Mouse (Mus musculus): ENCODE measurements at regions not wholly inside any gene's neighbourhood (a gene's known extent, or its start where the extent isn't known, plus 50 kb on each side); places are given as distances from the start of the nearest gene placed in this dataset.
"Not testable (repeated sequence)": the region's sequence is repeated elsewhere in the genome, so short reads cannot be mapped to it uniquely, and the experiment has no call there.

DNA sequence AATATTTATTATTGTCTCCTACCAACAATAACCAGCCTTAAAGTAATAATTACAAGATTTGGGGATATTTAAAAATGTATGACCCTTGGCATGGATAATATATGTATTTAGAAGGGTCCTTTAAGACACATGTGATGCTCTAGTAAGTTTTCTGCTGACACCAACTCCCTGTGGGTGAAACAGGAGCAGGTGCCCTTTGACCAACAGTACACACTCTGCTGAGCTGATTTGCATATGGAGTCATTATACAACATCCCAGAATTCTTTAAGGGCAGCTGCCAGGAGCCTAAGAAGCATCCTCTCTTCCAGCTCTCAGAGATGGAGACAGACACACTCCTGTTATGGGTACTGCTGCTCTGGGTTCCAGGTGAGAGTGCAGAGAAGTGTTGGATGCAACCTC is 274.1 kb downstream of the Rpia start:
- no peak for DNase-seq (ENCODE audit: low spot score in 2 of 2)

DNA sequence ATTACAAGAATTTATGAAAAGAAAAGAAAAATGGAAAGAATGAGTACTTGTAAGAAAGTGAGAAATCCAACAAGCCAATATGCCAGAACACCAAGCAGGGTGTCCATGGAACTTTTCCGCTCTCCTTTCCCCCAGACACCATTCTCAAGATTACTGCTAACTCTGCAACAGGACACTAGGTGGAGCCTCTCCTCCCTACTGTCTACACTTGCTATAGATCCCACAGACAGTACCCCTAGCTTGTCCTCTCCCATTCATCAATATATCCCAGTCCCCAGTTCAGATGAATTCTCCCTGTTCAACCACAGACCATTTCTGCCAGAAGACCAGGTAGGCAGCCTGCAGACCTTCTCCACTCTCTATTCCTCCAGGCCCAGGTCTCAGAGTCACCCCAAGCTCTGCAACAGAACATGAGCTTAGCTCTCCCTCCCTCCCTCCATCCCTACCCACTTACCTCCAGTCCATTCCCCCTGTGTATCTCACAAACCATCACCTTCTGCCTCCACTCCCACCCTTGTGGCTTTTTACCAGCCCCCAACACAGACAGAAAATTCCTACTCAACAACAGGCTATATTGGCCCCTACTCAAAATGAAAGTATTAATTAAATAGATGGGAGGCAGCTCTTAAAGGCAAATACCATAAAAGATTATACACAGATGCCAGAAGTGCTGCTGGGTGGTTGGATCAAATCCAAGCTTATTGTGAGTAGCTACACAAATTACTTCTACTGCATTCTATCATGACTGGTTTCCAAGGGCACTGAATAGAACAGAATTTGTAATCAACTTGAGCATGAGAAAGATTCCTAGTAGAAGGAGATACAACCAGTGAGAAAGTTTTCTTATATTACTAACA is 323.2 kb downstream of the Rpia start:
- peak in 1 of 2 experiments; percentile 2 for DNase-seq (ENCODE audit: low spot score in 2 of 2)

DNA sequence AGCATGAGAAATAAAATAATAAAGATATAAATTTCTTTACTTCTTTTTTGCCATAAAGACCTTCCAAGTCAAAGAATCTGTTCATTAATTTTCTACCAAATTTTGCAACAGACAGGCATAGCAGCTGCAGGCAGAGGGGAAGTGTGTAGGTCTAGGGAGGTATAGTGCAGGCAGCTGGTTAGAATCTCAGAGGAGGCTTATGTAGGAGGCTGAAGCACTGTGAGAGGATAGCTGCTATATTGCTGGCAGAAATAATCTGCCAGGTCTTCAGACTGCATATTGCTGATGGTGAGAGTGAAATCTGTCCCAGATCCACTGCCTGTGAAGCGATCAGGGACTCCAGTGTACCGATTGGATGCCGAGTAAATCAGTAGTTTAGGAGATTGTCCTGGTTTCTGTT is 334.8 kb downstream of the Rpia start:
- no peak for DNase-seq (ENCODE audit: low spot score in 2 of 2)

DNA sequence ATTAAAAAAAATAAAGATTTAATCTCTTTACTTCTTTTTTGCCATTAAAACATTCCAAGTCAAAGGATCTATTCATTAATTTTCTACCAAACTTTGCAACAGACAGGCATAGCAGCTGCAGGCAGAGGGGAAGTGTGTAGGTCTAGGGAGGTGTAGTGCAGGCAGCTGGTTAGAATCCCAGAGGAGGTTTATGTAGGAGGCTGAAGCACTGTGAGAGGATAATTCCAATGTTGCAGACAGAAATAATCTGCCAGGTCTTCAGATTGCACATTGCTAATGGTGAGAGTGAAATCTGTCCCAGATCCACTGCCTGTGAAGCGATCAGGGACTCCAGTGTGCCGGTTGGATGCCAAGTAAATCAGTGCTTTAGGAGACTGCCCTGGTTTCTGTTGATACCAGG is 357.3 kb downstream of the Rpia start:
- not testable (repeated sequence) for DNase-seq (ENCODE audit: low spot score in 2 of 2)

DNA sequence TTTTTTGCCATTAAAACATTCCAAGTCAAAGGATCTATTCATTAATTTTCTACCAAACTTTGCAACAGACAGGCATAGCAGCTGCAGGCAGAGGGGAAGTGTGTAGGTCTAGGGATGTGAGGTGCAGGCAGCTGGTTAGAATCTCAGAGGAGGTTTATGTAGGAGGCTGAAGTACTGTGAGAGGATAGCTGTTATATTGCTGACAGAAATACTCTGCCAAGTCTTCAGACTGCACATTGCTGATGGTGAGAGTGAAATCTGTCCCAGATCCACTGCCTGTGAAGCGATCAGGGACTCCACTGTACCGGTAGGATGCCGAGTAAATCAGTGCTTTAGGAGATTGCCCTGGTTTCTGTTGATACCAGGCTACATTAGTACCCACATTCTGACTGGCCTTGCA is 385.7 kb downstream of the Rpia start:
- not testable (repeated sequence) for DNase-seq (ENCODE audit: low spot score in 2 of 2)

DNA sequence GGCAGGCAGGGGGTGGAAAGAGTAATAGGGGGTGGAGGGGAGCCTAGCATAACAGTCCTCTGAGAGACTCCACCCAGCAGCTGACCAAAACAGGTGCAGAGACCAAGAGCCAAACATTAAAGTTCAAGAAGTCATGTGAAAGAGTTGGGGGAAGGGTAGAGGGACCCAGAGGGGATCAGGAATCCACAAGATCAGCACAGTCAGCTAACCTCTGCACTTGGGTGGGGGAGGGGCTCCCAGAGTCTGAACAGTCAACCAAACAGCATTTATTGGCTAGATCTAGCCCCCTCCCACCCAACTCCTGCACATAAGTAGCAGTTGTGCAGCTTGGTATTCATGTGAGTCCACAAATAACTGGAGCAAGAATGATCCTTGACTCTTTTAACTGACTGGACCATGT is 402.2 kb downstream of the Rpia start:
- not testable (repeated sequence) for DNase-seq (ENCODE audit: low spot score in 2 of 2)

DNA sequence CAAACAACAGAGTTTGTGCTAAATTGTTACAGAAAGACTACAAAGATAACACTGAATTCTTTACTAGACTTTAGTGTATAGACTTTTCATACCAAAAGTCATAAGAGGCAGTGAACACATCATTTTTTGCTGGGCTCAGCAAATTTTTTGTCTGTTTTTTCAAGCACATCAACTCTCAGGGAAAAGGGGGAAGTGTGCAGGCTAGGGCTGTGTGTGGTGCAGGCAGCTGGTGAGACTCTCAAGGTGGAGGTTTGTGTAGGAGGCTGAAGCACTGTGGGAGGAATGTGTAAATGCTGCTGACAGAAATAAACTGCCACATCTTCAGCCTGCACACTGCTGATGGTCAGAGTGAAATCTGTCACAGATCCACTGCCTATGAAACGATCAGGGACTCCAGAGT is 405.6 kb downstream of the Rpia start:
- DNase-seq (ENCODE audit: low spot score in 2 of 2): not testable (repeated sequence)

DNA sequence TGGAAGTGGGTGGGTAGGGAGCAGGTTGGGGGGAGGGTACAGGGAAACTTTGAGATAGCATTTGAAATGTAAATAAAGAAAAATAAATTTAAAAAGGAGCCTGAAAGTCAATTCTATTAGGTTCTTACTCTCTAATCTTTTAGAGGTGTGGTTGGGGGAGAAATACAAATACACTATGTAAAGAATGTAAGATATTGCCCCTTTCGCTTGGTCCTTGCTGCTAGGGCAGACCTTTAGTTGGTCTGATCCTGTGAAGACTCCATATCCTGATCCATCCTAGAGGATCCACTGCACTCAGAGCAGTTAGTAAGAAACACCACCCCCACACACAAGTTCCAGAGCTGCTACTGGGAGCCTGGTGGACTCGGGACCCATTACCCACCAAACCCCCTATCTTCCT is 412.7 kb downstream of the Rpia start:
- not testable (repeated sequence) for DNase-seq (ENCODE audit: low spot score in 2 of 2)

DNA sequence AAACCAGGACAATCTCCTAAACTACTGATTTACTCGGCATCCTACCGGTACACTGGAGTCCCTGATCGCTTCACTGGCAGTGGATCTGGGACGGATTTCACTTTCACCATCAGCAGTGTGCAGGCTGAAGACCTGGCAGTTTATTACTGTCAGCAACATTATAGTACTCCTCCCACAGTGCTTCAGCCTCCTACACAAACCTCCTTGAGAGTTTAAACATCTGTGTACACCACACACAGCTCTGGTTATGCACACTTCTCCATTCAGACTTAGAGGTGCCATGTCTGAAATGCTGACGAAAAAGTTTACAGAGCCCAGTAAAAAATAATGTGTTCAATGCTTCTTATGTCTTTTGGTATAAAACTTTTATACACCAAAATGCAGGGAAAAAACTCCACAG is 420.2 kb downstream of the Rpia start:
- not testable (repeated sequence) for DNase-seq (ENCODE audit: low spot score in 2 of 2)

DNA sequence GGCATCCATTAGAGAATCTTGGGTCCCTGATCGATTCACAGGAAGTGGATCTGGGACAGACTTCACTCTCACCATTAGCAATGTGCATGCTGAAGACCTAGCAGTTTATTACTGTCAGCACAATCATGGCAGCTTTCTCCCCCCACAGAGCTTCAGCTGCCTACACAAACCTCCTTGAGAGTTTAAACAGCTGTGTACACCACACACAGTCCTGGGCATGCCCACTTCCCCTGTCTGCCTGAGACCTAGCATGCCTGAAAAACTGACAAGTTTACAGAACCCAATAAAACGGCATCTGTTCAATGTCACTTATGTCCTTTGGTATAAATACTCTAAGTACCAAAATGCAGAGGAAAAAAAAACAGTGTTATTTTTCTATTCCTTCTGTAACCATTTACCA is 435.7 kb downstream of the Rpia start:
- DNase-seq (ENCODE audit: low spot score in 2 of 2): no peak

DNA sequence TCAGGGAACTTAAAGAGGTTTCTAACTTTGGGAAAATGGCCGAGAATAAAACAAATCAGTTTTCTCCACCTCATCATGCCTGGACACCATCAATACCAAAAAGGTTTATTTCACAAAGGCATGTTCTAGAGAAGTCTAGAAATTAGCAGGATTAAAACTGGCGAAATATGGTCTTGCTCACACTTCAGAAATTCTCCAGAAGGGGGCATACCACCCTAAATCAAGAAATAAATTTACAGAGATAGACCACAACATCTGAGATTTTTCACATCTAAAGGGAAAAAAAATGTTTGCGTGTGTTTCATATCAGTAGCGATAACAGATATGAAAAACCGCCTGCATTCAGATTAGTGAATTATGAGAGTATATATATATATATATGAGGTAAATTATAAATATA is 449.9 kb downstream of the Rpia start:
- no peak for DNase-seq (ENCODE audit: low spot score in 2 of 2)

DNA sequence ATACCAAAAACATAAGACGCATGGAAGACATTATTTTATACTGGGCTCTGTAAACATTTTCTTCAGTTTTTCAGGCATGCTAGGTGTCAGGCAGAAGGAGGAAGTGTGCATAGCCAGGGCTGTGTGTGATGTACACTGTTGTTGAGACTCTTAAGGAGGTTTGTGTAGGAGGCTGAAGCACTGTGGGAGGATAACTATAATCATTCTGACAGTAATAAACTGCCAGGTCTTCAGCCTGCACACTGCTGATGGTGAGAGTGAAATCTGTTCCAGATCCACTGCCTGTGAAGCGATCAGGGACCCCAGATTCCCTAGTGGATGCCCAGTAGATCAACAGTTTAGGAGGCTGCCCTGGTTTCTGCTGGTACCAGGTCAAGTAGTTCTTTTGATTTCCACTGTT is 451.3 kb downstream of the Rpia start:
- not testable (repeated sequence) for DNase-seq (ENCODE audit: low spot score in 2 of 2)

DNA sequence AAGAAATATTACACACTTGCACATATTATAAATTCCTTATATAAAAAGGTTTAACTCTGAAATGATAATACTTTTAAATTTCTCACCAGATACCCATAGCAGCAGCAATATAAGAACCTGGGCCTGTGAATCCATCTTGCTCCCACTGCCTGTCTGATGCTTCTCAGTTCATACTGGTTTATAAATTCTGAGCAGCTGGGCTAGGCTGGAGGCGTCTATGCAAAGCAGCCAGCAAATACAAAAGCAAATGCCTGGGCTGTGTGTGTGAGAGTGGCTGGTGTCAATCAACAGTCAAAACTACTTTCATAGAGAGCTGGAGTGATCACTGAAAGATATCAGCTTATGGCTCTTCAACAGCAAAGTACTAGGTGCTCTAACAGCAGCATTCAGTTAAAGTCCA is 476.7 kb downstream of the Rpia start:
- DNase-seq (ENCODE audit: low spot score in 2 of 2): no peak

DNA sequence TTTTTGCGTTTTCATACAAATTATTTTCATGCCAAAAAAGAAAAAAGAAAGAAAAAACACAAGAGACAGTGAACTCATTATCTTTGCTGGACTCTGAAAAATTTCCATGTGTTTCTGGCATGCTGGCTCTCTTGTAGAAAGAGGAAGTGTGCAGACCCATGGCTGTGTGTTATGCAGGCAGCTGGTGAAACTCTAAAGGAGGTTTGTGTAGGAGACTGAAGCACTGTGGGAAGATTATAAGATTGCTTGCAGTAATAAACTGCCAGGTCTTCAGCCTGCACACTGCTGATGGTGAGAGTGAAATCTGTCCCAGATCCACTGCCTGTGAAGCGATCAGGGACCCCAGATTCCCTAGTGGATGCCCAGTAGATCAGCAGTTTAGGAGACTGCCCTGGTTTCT is 477.4 kb downstream of the Rpia start:
- peak; percentile 2 to 12 for DNase-seq (ENCODE audit: low spot score in 2 of 2)

DNA sequence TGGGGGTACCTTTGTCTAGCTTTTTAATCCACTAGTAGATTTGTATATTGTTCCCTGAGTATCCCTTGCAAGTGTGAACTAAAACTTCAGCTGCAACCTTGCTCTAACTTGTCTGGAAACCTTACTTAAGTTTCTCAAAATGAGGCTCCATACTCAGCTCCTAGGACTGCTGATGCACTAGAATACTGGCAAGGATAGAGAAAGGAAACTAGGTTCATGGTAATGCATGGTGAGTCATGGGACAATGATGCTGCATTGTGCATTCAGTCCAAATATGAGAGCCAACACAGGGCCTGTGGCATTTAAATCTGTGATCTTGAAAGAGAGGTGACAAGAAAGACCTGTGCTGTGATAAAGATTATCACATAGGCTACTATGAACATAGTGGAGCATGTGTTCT is 490.9 kb downstream of the Rpia start:
- not testable (repeated sequence) for DNase-seq (ENCODE audit: low spot score in 2 of 2)

DNA sequence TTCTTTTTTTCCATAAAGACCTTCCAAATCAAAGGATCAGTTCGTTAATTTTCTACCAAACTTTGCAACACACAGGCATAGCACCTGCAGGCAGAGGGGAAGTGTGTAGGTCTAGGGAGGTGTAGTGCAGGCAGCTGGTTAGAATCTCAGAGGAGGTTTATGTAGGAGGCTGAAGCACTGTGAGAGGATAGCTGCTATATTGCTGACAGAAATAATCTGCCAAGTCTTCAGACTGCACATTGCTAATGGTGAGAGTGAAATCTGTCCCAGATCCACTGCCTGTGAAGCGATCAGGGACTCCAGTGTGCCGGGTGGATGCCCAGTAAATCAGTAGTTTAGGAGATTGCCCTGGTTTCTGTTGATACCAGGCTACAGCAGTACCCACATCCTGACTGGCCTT is 531.8 kb downstream of the Rpia start:
- not testable (repeated sequence) for DNase-seq (ENCODE audit: low spot score in 2 of 2)

DNA sequence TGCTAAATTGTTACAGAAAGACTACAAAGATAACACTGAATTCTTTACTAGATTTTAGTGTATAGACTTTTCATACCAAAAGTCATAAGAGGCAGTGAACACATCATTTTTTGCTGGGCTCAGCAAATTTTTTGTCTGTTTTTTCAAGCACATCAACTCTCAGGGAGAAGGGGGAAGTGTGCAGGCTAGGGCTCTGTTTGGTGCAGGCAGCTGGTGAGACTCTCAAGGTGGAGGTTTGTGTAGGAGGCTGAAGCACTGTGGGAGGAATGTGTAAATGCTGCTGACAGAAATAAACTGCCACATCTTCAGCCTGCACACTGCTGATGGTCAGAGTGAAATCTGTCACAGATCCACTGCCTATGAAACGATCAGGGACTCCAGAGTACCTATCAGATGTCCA is 551.9 kb downstream of the Rpia start:
- not testable (repeated sequence) for DNase-seq (ENCODE audit: low spot score in 2 of 2)

DNA sequence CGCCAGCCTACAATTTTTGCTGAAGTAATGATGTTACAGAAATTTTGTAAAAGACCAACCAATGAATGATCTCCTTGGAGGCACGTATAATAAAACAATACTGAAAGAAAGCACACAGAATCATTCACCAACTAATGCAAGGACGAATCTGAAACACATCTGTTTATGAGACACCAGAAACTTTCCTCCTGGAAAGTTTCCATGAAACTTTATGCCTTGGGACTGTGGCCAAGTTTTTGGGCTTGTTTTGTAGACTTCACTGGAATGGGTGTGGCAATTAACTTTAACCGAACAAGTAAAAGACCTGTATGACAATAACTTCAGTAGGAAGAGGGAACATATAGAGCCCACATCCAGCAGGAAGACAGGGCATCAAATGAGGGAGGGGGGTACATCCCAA is 564.9 kb downstream of the Rpia start:
- no peak for DNase-seq (ENCODE audit: low spot score in 2 of 2)

DNA sequence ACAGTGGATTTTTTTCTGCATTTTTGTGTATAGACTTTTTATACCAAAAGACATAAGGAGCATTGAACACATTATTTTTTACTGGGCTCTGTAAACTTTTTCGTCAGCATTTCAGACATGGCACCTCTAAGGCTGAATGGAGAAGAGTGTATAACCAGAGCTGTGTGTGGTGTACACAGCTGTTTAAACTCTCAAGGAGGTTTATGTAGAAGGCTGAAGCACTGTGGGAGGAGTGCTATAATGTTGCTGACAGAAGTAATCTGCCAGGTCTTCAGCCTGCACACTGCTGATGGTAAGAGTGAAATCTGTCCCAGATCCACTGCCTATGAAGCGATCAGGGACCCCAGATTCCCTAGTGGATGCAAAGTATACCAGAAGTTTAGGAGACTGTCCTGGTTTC is 575.4 kb downstream of the Rpia start:
- DNase-seq (ENCODE audit: low spot score in 2 of 2): not testable (repeated sequence)

DNA sequence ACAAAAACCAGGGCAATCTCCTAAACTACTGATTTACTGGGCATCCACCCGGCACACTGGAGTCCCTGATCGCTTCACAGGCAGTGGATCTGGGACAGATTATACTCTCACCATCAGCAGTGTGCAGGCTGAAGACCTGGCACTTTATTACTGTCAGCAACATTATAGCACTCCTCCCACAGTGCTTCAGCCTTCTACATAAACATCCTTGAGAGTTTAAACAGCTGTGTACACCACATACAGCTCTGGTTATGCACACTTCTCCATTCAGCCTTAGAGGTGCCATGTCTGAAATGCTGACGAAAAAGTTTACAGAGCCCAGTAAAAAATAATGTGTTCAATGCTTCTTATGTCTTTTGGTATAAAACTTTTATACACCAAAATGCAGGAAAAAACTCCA is 576.3 kb downstream of the Rpia start:
- not testable (repeated sequence) for DNase-seq (ENCODE audit: low spot score in 2 of 2)
